Mouse (Mus musculus) hindbrain, embryonic 15.5 days (tissue): Measurements from ENCODE around the gene Bcl10. TPM values are rescaled to one million over a fixed set of nuclear protein-coding genes. Genes with fewer than 3 reads are reported as not detected.
"Not testable (repeated sequence)": the region's sequence is repeated elsewhere in the genome, so short reads cannot be mapped to it uniquely, and the experiment has no call there.

ENCODE experiments used
- ATAC-seq: fragments of 200-750 bp; cut with Nextera tagmentation; 2 replicates; pipeline ENCODE4 v1.8.0; 2017; ENCODE audit warnings: low read depth, moderate number of reproducible peaks, moderate TSS enrichment; ENCODE audit not compliant: low FRiP score
- H3K27ac ChIP-seq: fragments of 300-500 bp; sonication (generic); replicated peaks from 2 replicates; pipeline ENCODE4 v1.5.1; 2015; ENCODE audit warnings: mild to moderate bottlenecking, inconsistent platforms
- H3K27me3 ChIP-seq: fragments of 300-500 bp; sonication (generic); 2 replicates; pipeline ENCODE4 v1.6.1; 2015; ENCODE audit warnings: control low read depth, inconsistent platforms
- H3K36me3 ChIP-seq: fragments of 300-500 bp; sonication (generic); 2 replicates; pipeline ENCODE4 v1.6.1; 2015; ENCODE audit warnings: control low read depth, inconsistent platforms
- H3K4me1 ChIP-seq: fragments of 300-500 bp; sonication (generic); replicated peaks from 2 replicates; pipeline ENCODE4 v1.6.1; 2015; ENCODE audit warnings: control low read depth, inconsistent platforms
- H3K4me2 ChIP-seq: fragments of 300-500 bp; sonication (generic); 2 replicates; pipeline ENCODE4 v1.6.1; 2015; ENCODE audit warnings: moderate library complexity, mild to moderate bottlenecking, inconsistent platforms
- H3K4me3 ChIP-seq: fragments of 300-500 bp; sonication (generic); 2 replicates; pipeline ENCODE4 v1.5.1; 2015; ENCODE audit warnings: mild to moderate bottlenecking, inconsistent platforms
- H3K9ac ChIP-seq: fragments of 300-500 bp; sonication (generic); 2 replicates; pipeline ENCODE4 v1.6.1; 2015; ENCODE audit warnings: inconsistent platforms
- H3K9me3 ChIP-seq: fragments of 300-500 bp; sonication (generic); 2 replicates; pipeline ENCODE4 v1.6.1; 2016; ENCODE audit warnings: control low read depth, inconsistent platforms
- WGBS: fragments of 180-500 bp; shearing (Covaris S2); methylation state at CpG from one replicate; pipeline ENCODE4 v1.1.7; 2015; 5-methylcytosine and 5-hydroxymethylcytosine counted together
- polyA plus RNA-seq: library from polyadenylated mRNA; unstranded; fragments of >200 nt; fragmentation: Nextera tagmentation; extraction: Ambion mirVana; gene quantifications from 2 replicates; pipeline ENCODE4 v1.2.1, GENCODE M21; 2015

Bcl10 gene
- polyA plus RNA-seq, 1 experiment from 2014 or later: 34.8 TPM

DNA sequence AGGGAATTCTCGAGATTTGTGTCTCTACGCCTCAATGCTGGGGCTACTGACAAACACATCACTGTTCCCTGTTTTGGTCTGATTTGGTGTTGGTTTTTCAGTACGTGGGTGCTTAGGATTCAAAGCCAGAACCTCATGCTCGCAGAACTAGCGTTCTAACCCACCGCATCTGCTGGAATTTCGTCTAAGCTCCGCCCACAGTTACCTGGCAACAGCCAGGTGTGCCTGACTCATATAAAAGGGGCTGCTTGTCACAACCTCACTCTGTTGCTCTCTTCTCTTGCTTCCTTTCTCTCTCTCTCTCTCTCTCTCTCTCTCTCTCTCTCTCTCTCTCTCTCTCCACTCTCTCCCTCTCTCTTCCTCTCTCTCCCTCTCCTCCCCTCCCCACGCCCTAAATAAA lies 39.8 kb downstream of the Bcl10 start:
- H3K9me3 ChIP-seq: no peaks in the 10 kb centered on the region
- no peak overlapping the region for H3K9ac ChIP-seq
- 20% methylated on average over 9 of the region's 9 CpGs for WGBS
- H3K27me3 ChIP-seq: peaks cover 25% of the 10 kb centered on the region
- peaks cover 18% of the 10 kb centered on the region for H3K4me1 ChIP-seq
- H3K36me3 ChIP-seq: no peaks in the 10 kb centered on the region
- no peak overlapping the region for H3K4me3 ChIP-seq
- no peak overlapping the region for H3K27ac ChIP-seq
- H3K4me2 ChIP-seq: no peak overlapping the region
- no peak for ATAC-seq

GRCm38 (mm10) chr3:145963101-145964017 lies 40.8 kb downstream of the Bcl10 start:
- H3K4me3 ChIP-seq: 0 out of 2 replicates have a peak overlapping the region, but pooled peaks have one; percentile 4
- peak overlapping the region; percentile 35 for H3K4me2 ChIP-seq
- no peak overlapping the region for H3K27ac ChIP-seq
- WGBS: 13% methylated on average over 31 of the region's 31 CpGs
- ATAC-seq: peak; percentile 38; the same call in 1 of the 2 replicates
- H3K4me1 ChIP-seq: peaks cover 18% of the 10 kb centered on the region
- H3K9me3 ChIP-seq: no peaks in the 10 kb centered on the region
- no peaks in the 10 kb centered on the region for H3K36me3 ChIP-seq
- H3K9ac ChIP-seq: no peak overlapping the region
- H3K27me3 ChIP-seq: peaks cover 25% of the 10 kb centered on the region

DNA sequence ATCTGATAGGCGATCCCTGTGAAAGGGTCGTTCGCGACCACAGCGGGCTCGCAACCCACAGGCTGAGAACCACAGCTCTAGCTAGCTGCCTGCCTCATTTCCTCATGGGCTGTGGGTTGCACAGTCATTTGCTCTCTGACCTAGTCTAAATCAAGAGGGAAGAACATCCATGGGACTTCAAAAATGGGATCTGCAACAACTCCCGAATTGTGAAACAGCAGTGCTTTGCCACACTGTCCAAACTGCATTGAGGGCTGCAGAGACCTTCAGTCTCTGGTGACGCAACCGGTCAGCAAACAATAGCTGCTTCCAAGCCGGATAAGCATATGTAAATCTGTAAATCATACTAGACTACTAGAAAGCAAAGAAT lies 41.4 kb downstream of the Bcl10 start:
- H3K9ac ChIP-seq: no peak overlapping the region
- H3K9me3 ChIP-seq: no peaks in the 10 kb centered on the region
- H3K27ac ChIP-seq: no peak overlapping the region
- peaks cover 25% of the 10 kb centered on the region for H3K27me3 ChIP-seq
- 16% methylated on average over 10 of the region's 10 CpGs for WGBS
- ATAC-seq: peak; percentile 27; the same call in 1 of the 2 replicates
- H3K4me3 ChIP-seq: 0 out of 2 replicates have a peak overlapping the region, but pooled peaks have one; percentile 4
- peaks cover 18% of the 10 kb centered on the region for H3K4me1 ChIP-seq
- H3K36me3 ChIP-seq: no peaks in the 10 kb centered on the region
- peak overlapping the region; percentile 35 for H3K4me2 ChIP-seq

DNA sequence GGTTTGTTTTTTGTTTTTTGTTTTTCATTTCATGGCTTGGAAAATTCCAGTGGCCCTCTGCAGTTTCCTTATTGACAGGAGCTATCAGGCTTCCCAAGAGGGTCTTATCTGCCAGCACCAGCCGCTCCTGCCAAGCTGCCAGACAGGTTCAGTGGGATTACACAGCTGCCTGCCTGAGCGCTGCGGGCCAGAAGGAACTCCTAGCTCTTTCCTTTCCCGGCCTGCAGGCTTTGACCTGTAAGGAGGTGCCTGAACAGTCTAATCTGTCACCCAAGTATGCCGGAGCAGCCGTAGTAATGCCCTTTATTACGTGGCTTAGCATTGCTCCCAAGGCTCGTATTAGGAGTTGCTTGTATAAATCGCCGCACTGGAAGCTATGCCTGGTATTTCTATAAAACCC lies 41.9 kb downstream of the Bcl10 start:
- Histone ChIP-seq H3K36me3 (no peaks in the 10 kb centered on the region), H3K9ac (no peak overlapping the region), H3K9me3 (no peaks in the 10 kb centered on the region), H3K4me1 (peaks cover 18% of the 10 kb centered on the region), H3K27me3 (peaks cover 25% of the 10 kb centered on the region), H3K4me3 (no peak overlapping the region), H3K27ac (no peak overlapping the region), H3K4me2 (peak overlapping the region; percentile 35)
- no peak for ATAC-seq
- WGBS: 16% methylated on average over 10 of the region's 10 CpGs

DNA sequence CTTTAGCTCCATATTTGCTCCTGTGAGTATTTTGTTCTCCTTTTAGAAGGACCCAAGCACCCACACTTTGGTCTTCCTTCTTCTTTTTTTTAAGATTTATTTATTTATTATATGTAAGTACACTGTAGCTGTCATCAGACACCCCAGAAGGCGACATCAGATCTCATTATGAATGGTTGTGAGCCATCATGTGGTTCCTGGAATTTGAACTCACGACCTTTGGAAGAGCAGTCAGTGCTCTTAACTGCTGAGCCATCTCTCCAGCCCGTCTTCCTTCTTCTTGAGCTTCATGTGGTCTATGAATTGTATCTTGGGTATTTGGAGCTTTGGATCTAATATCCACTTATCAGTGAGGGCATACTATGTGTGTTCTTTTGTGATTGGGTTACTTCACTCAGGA lies 43.0 kb downstream of the Bcl10 start:
- Histone ChIP-seq H3K27me3 (peaks cover 23% of the 10 kb centered on the region), H3K4me1 (peaks cover 18% of the 10 kb centered on the region)
- not testable (repeated sequence) for ATAC-seq, H3K9ac ChIP-seq, H3K4me2 ChIP-seq, H3K27ac ChIP-seq, H3K9me3 ChIP-seq, H3K36me3 ChIP-seq, H3K4me3 ChIP-seq
- 92% methylated on average over 3 of the region's 3 CpGs for WGBS

- Histone ChIP-seq H3K36me3 (no peaks in the 10 kb centered on the region), H3K4me2 (no peak overlapping the region), H3K9me3 (no peaks in the 10 kb centered on the region), H3K9ac (no peak overlapping the region), H3K27ac (no peak overlapping the region), H3K4me1 (peaks cover 18% of the 10 kb centered on the region), H3K4me3 (no peak overlapping the region), H3K27me3 (peaks cover 18% of the 10 kb centered on the region)
- ATAC-seq: no peak
- 92% methylated on average over 5 of the region's 5 CpGs for WGBS
Measured at GRCm38 (mm10) chr3:145966806-145967205, 44.2 kb downstream of the Bcl10 start.

GRCm38 (mm10) chr3:145969031-145969501 lies 46.5 kb downstream of the Bcl10 start:
- Histone ChIP-seq H3K9ac (no peak overlapping the region), H3K27ac (no peak overlapping the region), H3K27me3 (peaks cover 4% of the 10 kb centered on the region; the same call in 1 of the 2 replicates), H3K36me3 (no peaks in the 10 kb centered on the region), H3K4me2 (no peak overlapping the region), H3K4me1 (peaks cover 6% of the 10 kb centered on the region), H3K9me3 (no peaks in the 10 kb centered on the region), H3K4me3 (no peak overlapping the region)
- 57% methylated on average over 14 of the region's 14 CpGs for WGBS
- no peak for ATAC-seq

GRCm38 (mm10) chr3:145971501-145971900 lies 48.9 kb downstream of the Bcl10 start:
- H3K36me3 ChIP-seq: no peaks in the 10 kb centered on the region
- H3K27ac ChIP-seq: no peak overlapping the region
- no peaks in the 10 kb centered on the region for H3K27me3 ChIP-seq
- no peak overlapping the region for H3K4me3 ChIP-seq
- WGBS: 41% methylated on average over 10 of the region's 10 CpGs
- no peaks in the 10 kb centered on the region for H3K4me1 ChIP-seq
- no peak for ATAC-seq
- no peak overlapping the region for H3K9ac ChIP-seq
- H3K4me2 ChIP-seq: no peak overlapping the region
- 0 out of 2 replicates have a peak, but pooled peaks cover 3% of the 10 kb centered on the region for H3K9me3 ChIP-seq

- ATAC-seq: no peak
- Histone ChIP-seq H3K4me1 (no peaks in the 10 kb centered on the region), H3K27ac (no peak overlapping the region), H3K4me2 (no peak overlapping the region), H3K9ac (no peak overlapping the region), H3K9me3 (0 out of 2 replicates have a peak, but pooled peaks cover 3% of the 10 kb centered on the region), H3K36me3 (no peaks in the 10 kb centered on the region), H3K4me3 (no peak overlapping the region), H3K27me3 (no peaks in the 10 kb centered on the region)
- 95% methylated on average over 7 of the region's 7 CpGs for WGBS
Measured at GRCm38 (mm10) chr3:145974986-145975385, 52.4 kb downstream of the Bcl10 start.

Other genes with a start within 250 kb of the Bcl10 start
- 114 and 122 TPM in 2 replicates for gene Ddah1, start 164.1 kb upstream of the Bcl10 start, polyA plus RNA-seq
- gene 2410004B18Rik, start 15.2 kb downstream of the Bcl10 start, polyA plus RNA-seq: 81.0 and 84.4 TPM in 2 replicates
- 0.34 and 0.54 TPM in 2 replicates for gene Syde2, start 65.1 kb downstream of the Bcl10 start, polyA plus RNA-seq
- gene Wdr63, start 185.3 kb downstream of the Bcl10 start, polyA plus RNA-seq: 0.79 and 1.7 TPM in 2 replicates
- 0.22 and 0.52 TPM in 2 replicates for gene Mcoln3, start 194.6 kb downstream of the Bcl10 start, polyA plus RNA-seq
- gene Mcoln2, start 227.0 kb downstream of the Bcl10 start, polyA plus RNA-seq: 0.27 and 0.28 TPM in 2 replicates